Mouse (Mus musculus) small intestine, adult 2 months (tissue): Measurements from ENCODE around the gene Iqschfp.

Source experiments
- CTCF ChIP-seq: fragments of 200-500 bp; IDR thresholded peaks from 2 replicates; pipeline ENCODE4 v1.5.1; 2012; ENCODE audit warnings: low read depth, mild to moderate bottlenecking, control low read depth, inconsistent platforms, low read length, moderate library complexity, mixed read lengths; ENCODE audit not compliant: insufficient replicate concordance, insufficient read length; ENCODE audit errors: extremely low read depth
- POLR2A ChIP-seq: fragments of 200-500 bp; IDR thresholded peaks from 2 replicates; pipeline ENCODE4 v1.6.1; 2012; ENCODE audit warnings: low read depth, mild to moderate bottlenecking, control low read depth, inconsistent platforms, low read length, moderate library complexity

- no peak for TF ChIP-seq CTCF
- TF ChIP-seq POLR2A = no peak
Observed at GRCm38 (mm10) chr3:68660538-68660937, 768.5 kb downstream of the Iqschfp start.
